Mouse (Mus musculus) natural killer cell, adult 2 months (primary cell): Measurements from ENCODE around the gene Gm20532.

Experiments used
- DNase-seq, 2 experiments: peaks; one replicate each; pipeline ENCODE4 v3.0.0; 2022; ENCODE audit warnings: low spot score in 2 of 2

Gm20532 gene

DNA sequence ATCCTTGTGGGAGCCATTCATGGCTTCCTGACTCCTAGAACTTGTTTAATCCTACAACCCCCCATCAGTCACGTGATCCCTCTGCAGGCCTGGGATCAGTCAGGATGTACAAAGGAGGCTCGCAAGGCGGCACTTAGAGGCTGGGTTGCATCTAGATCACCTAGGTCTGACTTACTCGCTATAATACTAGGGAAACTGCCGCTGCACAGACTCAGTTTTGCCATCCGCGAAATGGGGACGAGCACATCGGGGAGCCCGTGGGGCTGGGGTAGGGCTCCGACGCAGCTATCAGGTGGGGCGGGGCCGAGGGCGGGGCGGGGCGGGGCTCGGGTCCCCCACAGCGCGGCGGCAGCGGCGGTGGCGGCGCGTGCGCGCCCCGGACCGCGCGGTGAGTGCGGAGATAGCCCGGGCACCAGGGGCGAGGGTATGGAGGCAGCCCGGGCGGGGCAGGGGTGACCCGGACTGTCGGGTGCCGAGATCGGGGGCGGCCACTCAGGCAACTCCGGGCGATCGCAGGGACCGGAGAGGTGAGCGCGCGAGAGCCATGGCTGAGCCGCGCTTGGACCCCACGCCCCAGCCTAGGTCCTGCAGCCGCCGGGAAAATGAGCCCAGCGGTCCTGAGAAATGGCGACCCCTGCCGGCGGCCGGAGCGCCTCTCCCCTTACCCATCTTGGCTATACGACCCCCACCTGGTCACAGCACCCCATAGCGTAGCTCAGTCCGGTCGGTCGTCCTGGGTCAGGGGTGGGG, at the start of gene Gm20532:
Gene Gm20532, plus strand, starts transcription at position 346 of the 750 bp plus-strand sequence.
- peak; percentile 31 to 44 for DNase-seq

DNA sequence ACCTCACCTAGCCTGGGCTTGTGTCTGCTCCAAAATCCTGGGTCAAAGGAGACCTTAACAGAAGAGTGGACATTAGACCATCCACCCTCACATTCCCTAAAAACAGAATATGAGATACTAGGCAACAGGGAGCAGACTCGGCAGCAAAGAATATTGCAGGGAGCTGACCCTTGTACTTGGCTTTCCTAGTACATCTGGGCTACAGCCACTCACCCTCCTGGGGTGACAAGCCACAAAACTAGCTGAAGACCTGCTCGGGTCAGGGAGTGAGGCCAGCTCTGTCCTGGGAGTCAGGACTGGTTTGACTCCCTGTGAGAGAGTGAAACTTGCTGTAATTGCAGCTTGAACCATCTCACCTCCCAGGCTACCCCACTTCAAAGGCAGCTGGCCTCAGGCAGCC, 46.9 kb upstream of the Gm20532 start:
- DNase-seq = no peak

DNA sequence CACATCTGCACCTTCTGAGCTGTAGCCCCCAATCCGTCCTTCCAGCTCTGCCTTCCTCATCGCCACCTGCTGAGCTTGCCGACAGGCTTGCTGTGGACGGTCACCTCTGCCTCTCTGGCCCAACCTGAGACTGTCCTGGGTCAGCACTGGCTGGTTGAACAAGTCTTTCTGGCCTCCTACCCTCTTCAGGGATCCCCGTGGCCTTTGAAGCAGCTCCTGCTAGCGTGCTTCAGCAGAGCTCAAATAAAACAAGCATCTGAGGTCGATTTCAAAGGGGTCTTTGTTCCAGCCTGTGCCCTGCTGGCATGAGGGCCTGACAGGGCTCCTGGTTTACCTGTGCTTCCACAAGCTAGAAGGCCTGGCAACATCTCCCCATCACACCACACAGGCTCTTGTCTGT, 45.7 kb upstream of the Gm20532 start:
- DNase-seq = no peak

DNA sequence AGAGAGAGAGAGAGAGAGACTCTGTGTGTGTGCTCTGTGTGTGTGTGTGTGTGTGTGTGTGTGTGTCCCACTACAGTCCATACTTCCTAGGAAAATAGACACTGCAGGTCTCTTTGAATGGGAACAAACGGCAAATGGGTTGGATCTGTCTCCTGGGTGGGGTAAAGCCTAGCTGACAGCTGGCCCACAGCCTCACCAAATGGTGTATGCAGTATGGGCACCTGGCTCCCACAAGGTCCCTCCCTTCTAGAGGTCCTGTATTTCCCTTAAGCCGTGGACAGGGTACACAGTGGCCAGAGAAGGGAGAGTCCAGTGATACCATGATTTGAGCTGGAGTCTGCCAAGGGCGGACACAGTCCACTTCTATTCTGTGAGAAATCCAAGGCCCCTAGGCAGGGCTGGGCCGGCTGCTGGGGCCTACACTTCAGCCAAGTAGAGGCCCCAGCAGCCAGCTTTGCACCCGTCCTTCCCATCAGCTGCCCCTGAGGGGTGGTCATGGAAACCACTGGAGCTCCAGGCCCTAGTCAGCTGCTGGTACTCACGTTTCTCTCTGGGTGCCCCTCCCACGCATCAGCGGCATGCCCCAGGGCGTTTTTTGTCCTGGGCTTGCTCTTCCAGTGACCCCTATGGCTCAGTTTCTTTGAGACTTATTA, 45.1 kb upstream of the Gm20532 start:
- no peak for DNase-seq

DNA sequence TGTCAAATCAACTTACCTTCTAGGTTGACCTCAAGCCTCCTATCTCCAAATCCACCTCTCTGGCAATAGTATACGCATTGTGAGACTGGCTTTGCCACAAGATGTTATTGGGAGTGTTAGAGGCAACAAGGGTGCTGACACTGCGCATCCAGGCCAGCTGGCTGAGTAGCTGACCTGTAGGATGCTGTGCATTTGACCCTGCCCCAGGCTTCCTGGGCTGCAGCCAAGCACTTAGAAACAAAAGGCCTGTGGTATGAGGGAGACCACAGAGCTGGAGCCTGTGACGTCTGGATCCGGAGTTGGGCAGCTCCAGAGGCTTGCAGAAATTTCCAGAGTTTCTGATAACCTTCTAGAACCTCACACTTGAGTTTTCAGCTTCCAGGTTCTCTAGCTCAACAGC, 43.3 kb upstream of the Gm20532 start:
- DNase-seq = no peak

DNA sequence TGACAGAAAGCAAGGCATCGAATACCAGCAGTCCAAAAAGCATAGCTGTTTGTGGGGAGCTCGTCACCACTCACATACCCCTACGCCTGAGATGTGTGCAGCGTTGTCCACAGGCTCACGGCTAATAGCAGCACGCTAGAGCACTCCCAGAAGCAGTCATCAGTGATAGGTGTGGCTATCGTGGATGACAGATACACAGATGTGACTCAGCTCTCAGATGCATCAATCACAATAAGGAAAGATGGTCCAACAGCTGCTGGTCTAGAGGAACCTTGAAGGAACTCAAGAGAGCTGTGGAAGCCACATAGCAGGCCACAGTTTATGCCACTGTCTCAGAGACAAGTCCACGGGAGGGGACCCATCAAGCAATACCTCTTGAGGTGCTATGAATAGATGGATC, 42.7 kb upstream of the Gm20532 start:
- DNase-seq = no peak

DNA sequence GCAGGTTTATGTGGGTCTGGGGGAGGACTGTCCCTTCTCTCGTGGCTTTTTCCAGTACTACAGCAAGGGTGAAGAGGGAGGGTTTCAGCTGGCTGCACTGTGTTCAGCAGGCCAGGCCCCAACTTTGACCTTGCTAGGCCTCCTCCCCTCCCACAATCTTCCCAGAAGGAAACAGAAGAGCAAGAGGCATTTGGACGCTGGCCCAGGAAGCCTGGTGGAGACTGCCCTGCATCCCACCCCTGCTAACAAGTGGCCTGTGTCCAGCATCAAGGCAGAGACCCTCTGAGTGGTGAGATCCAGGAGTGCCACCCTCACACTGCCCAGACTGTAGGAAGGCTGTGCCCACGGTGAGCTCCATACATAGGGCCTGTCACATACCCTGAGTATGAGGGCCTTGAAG, 42.2 kb upstream of the Gm20532 start:
- no peak for DNase-seq

DNA sequence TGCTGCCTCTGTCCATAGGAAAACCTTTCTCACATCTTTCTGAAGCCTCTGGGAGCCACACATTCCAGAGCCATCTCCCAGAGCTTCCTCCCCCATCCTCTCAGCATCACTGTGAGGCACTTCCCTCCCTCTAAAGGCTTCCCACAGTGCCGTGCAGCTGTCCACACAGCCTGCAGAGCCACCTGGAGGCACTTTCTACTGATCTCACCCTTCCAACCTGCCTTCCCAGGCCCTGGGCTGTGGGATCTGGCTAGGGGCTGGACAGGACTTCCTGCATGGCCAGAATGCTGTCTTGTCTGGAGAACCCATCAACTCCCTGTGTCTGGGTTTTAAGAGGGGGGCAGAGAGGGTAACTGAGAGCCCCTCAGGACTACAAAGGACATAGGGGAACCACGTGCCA, 39.0 kb upstream of the Gm20532 start:
- no peak for DNase-seq

DNA sequence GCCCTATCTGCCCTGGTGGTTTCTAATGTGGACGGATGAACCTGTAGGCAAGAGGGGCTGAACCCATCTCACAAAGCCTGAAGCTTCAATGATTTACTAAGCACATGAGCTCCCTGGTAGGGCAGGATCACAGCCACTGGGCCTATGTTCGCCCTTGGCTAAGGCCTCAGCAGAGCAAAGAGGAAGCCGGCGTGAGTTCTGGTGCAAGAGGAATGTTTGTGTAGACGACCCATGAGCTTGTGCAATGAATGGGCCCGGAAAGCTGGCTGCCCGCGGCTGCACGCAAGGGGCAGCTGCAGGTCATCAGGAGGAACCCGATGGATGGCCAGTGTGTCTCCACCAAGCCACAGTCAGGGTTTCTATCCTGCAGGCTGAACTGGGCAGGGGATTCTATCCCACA, 36.6 kb upstream of the Gm20532 start:
- no peak for DNase-seq

DNA sequence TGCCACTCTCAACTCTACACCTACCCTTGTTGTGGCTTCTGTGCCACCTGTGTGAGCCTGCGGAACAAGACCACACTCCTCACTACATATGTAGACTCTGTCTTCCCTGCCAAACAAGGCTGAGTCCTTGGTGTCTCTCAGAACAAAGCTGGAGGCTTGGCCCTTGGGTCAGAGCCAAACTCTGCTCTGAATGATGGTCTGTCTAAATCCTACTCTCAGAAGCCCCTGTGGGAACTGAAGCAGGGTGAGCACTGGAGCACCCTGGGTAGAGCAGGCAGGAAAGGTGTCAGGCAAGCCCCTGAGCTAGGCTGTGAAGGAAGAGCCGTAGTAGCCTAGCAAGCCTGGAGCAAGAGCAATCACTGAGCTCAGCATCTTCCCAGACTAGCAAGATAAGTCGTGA, 36.2 kb upstream of the Gm20532 start:
- no peak for DNase-seq

DNA sequence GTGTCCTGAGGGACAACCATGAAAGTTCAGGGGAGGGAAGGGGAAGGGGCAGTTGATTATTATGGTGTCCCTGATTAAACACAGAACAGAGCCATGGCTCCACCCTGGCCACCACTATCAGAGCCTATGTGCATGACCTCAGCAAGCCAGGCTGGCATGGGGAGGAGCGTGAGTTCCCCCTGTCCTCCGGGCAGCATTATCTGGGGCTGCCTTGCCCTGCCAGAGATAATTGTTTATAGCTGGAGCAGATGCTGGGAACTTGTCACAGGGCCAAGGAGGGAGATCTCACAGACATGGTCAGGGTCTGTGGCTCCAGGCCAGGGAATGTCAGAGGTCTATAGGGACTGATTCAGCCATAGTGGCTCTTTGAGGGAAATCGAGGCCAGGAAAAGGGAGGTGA, 35.7 kb upstream of the Gm20532 start:
- DNase-seq = no peak

DNA sequence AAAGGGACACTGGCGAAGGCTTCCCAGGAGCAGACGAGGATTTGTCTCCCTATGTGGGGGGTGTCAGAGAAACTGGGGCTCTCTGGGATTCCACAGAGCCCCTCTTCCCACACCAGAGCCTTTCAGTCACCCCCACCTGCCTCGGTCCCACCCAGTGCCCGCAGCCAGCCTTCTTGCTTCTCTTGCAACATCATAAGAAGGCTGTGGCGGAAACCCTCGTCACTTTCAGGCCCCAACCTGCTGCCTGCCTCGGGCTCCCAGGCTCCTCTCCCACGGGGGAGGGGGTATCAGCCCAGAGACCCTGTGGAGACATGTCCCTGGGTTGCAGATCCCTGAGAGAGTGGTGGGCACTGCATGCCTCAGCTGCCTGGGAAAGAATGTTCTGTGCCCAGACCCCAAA, 35.0 kb upstream of the Gm20532 start:
- DNase-seq = no peak

DNA sequence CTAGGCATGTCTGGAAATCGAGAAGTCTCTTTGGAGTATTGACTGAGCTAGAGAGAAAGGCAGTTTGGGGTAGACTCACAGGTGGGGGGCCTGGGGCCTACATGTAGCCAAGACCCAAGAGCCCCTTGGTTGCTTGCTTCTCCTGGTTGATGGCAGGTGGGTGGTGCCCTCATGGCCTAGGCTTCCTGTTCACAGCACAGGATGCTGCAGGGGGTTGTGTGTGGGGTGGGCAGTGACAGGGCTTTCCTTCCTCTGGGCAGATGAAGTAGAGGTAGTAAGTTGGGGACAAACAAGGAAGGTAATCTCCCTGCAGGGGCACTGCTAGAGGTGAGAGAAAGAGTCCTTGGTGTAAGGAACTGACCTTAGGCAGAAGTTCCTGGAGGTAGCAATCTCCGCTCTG, 34.4 kb upstream of the Gm20532 start:
- DNase-seq = no peak

DNA sequence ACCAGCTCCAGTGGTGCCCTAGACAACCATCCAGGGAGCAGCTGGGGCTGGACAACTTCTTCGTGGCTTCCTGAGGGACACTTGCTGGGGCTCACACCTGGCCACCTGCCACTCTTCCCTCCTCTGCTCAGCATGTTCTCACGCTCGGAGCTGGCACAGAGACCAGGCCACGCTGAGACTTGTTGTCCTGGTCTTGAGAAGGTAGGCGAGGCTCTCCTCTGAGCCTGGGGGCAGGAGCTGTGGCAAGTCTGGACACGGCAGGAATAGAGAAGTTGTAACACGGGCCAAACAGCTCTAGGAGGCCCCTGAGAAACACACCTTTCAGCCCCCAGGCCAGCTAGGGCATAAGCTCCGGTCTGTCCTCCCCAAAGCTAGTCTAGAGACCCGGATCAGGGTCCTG, 32.5 kb upstream of the Gm20532 start:
- no peak for DNase-seq

DNA sequence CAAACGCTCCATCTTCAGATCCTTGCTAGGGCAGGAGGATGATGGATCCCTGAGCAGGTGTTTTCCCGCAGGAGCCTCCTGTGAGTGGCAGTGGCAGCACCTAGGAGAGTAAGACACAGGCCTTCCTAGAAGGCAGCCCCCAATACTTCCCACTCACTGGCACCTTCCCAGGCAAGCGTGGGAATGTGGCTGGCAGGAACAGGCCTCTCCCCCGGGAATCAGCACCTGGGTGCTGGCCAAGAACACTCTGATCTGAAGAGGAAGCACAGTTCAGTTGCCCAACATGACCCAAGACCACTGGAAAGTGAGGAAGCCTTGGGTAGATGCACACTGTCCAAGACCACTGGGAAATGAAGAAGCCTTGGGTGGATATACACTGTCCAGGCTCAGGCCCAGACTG, 31.4 kb upstream of the Gm20532 start:
- DNase-seq = no peak

DNA sequence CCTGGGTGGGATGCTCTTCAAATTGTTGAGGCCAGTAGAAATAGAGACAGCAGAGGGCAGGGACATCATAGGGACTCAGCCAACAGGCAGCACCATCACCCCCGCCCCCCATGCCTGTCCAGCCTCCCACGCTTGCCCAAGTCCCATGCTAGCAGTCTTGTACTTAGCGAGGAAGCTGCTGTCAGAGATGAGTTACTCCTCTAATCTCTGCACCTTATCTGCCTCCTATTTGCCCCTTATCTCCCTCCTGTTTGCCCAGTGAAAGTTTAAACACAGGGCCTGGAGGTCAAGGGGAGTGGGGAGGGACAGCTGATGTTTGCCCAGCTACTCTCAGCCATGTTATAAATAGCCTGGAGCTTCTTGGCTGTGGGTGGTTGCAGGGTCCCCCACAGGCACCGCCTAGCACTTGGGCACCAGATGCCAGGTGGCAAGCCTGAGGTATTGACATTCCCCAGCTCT, 29.9 kb upstream of the Gm20532 start:
- DNase-seq = no peak

DNA sequence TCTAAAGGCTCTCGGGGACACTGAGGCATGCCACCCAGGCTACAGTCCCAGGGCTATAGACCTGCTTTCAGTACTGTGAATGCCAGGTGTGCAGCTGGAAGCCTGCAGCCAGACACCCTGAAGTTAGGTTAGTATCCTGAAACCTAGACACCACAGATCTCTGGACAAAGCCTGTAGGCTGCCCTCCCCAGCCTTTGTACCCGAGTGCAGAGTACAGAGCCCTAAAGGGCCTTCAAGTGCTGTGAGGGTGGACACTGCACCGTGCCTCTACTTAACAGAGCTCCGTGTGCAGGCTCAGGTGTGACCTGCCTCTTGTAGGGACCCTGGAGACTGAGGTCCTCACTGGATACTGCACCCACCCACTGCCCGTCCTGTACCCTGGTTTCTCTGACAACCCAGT, 25.9 kb upstream of the Gm20532 start:
- no peak for DNase-seq

DNA sequence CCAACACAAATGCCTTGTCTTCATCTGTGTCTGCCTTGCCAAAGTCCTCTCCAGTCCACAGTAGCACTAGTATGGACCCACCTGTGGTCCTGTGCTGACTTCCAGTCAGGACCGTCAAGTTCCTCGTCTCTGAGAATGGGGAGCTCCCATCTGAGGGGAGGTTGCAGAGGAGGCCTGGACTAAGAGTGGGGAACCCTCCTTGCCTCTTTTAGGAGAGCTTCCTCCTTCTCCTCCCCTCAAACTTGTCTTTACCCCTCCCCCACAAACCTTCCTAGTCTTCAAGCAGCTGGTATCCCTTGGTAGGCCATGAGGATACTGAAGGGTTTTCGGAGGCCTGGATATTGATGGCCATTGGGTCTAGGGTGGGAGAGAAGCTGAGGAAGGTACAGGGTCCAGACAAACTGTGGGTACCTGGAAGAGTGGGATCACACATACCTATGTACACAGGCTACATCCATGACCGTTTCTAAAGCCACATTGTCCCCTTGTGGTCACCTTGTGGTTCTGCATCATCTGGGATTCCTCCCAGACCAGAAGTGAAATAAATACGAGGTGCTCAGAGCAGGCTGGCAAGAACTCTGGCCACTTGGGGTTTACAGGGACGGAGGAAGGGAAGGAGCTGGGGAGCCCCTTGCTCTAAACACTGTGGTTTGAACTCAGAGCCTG, 25.0 kb upstream of the Gm20532 start:
- DNase-seq = no peak

DNA sequence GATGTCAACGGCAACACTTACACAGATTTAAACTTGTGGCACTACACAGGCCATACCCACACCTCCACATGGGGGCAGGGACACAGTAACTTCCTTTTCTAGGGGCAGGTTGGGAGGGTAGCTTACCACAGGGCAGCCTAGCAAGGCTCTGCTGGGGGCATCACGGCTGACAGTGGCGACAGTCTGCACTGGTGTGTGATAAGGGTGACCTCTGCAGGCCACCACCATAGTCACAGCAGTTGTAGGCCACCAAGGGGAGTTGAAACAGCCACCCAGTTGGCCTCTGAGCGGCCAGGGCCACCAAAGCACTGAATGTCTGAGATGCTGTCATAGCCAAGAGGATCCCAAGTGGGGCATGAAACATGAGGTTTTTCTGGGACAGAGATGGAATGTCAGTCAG, 20.2 kb upstream of the Gm20532 start:
- DNase-seq = peak; percentile 62 to 76

DNA sequence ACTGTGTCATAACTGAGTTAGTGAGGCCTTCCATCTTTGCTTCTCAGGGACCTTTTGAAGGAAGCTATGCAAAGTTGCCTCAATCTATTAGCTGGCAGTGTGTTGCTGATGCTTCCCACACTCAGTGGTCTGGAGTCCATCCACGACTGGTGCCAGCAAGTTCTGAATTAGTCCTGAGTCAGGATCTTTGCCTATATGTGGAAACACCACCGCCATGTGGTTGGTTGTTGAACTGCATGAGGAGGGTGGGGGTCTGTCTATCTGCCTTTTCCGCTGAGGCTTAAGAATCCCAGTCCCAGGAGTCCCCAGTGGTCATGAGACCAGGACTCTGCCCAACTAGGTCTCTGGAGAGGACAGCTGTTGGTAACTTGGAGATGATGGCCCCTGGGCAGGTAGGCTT, 16.4 kb upstream of the Gm20532 start:
- peak in 1 of 2 experiments; percentile 51 for DNase-seq

DNA sequence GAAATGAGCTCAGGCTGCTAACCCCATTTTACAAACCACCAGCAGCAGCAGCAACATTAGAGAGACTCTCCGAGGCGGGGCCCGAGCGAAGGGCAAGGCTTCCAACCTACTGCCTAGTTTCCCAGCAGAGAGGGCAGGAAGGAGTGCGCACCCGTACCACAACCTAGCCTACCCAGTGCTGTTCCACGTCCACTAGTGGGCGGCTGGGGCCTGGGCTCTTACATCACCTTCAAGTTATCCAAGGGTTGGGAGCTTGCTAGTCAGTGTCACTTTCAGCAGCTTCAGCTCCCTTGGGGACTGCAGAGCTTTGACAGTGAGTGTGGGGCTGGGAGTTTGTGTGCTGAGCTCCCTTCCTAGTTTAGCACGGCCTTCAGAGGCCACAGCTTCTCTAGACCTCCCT, 15.0 kb upstream of the Gm20532 start:
- DNase-seq = no peak

DNA sequence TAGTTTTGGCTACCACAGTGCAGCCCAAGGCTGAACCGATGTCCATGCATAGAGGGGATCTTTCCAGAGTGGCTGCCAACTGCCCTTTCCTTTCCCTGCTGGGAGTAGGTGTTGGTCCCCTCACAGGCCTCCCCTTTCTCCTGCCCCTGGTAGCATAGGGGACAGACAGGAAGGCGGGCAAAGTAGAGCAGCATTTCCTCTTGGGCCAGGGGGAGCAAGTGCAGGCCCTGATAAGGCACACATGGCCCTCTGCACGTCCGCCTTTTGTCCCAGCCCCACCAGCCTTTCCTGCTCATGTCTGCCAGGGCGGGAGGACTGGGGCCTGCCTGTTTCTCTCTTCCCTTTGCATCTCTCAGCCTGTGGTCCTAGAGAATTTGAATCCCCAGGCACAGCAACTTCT, 14.6 kb upstream of the Gm20532 start:
- DNase-seq = no peak

DNA sequence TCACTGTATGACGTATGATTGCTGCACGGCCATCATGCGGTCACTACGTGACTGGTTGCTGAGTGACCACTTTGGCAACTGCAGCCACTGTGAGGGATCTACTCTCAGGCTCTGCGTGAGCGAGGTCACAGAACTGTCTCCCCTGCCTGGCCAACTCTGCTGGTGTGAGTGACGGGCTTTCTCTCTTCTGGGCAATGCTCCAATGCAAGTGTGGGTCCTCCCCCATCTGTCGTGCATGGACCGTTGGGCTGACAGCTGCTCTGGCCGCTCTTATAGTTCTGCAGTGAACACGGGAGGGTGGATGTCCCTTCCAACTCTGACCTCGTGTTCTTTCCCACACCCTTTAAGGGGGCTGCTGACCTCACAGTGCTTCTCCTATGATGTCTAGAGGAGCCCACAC, 13.0 kb upstream of the Gm20532 start:
- DNase-seq = no peak
